ENCODE assay signal across 8 mouse cellular contexts in genomic region chr7:133124701-133125485, GRCm38 (mm10). TPM values are rescaled to one million over a fixed set of nuclear protein-coding genes. Genes with fewer than 3 reads are reported as not detected.
A peak's percentile ranks its signal among the peaks of the same experiment; 100 is the strongest.
DNase-seq lines count a peak whose midpoint lies in the region; ATAC-seq and TF ChIP-seq lines count a peak whose summit lies in the region.

No protein-coding gene starts in this region.

- peak overlapping the region; percentile 95 for H3K4me2 ChIP-seq in heart, embryonic 15.5 days
- peak overlapping the region; percentile 71 for H3K4me2 ChIP-seq in liver, embryonic 14.5 days (ENCODE audit: low read depth)

- intact Hi-C loops in left cerebral cortex, postnatal 4 days (cut with DNase I) = no loop called here
- intact Hi-C loops in left cerebral cortex, postnatal 25 days (cut with DNase I) = loop anchor here (5.0 kb wide), 1 partner anchor 512 kb away; the partner anchor contains the start of gene Edrf1

- H3K4me1 ChIP-seq in cortical plate, adult 2 months (ENCODE audit: control insufficient read depth, insufficient read depth, low read length) = no peaks in the 10 kb centered on the region
- peaks cover 22% of the 10 kb centered on the region for H3K4me1 ChIP-seq in heart, embryonic 15.5 days (replicated peaks)
- H3K4me1 ChIP-seq in liver, embryonic 14.5 days (replicated peaks; ENCODE audit: control insufficient read depth in 2 of 2, insufficient read depth in 2 of 2, low read length in 1 of 2) = peaks cover 0 to 4% of the 10 kb centered on the region in 2 experiments; a peak in 1 of 4 replicates

- H3K9me3 ChIP-seq in heart, embryonic 15.5 days (replicated peaks) = no peaks in the 10 kb centered on the region
- no peaks in the 10 kb centered on the region for H3K9me3 ChIP-seq in liver, embryonic 14.5 days (ENCODE audit: control insufficient read depth, low read length)

- peak overlapping the region; percentile 83; the same call in 1 of the 2 replicates for H3K4me3 ChIP-seq in cortical plate, adult 2 months (ENCODE audit: insufficient read depth, low read length)
- peak overlapping the region; percentile 96 for H3K4me3 ChIP-seq in heart, embryonic 15.5 days
- H3K4me3 ChIP-seq in liver, embryonic 14.5 days (ENCODE audit: insufficient read depth in 1 of 2, low read depth in 2 of 2, low read length in 2 of 2) = peak overlapping the region; percentile 55 to 57

- no peaks in the 10 kb centered on the region for H3K36me3 ChIP-seq in heart, embryonic 15.5 days
- H3K36me3 ChIP-seq in liver, embryonic 14.5 days (replicated peaks; ENCODE audit: control insufficient read depth, insufficient read depth, low read depth) = no peaks in the 10 kb centered on the region

- H3K27ac ChIP-seq in cortical plate, adult 2 months (ENCODE audit: insufficient read depth, low read length) = no peak overlapping the region
- H3K27ac ChIP-seq in heart, embryonic 15.5 days = peak overlapping the region; percentile 98
- no peak overlapping the region for H3K27ac ChIP-seq in liver, embryonic 14.5 days

- H3K27me3 ChIP-seq in heart, embryonic 15.5 days = no peaks in the 10 kb centered on the region
- H3K27me3 ChIP-seq in liver, embryonic 14.5 days (ENCODE audit: control insufficient read depth, insufficient read depth, low read length) = peaks cover 28% of the 10 kb centered on the region

- WGBS in heart, embryonic 15.5 days = 15% methylated on average over 34 of the region's 34 CpGs
- 9% methylated on average over 34 of the region's 34 CpGs for WGBS in liver, embryonic 14.5 days (ENCODE audit: insufficient replicate concordance)

- no peak for TF ChIP-seq POLR2A in cortical plate, adult 2 months (IDR thresholded peaks at IDR 0.05; ENCODE audit: extremely low read depth, insufficient read depth, low read length)

- ATAC-seq in heart, embryonic 15.5 days (replicated peaks; ENCODE audit: insufficient number of reproducible peaks, insufficient read depth, low FRiP score, low read depth) = no peak
- no peak for ATAC-seq in liver, embryonic 14.5 days (ENCODE audit: insufficient read depth)

- no peak for TF ChIP-seq CTCF in cortical plate, adult 2 months (IDR thresholded peaks at IDR 0.05; ENCODE audit: extremely low read depth, insufficient read depth, low read length)
- no peak for TF ChIP-seq CTCF in liver, embryonic 14.5 days (IDR thresholded peaks at IDR 0.05; ENCODE audit: low read depth)

- H3K9ac ChIP-seq in heart, embryonic 15.5 days = peak overlapping the region; percentile 98
- H3K9ac ChIP-seq in liver, embryonic 14.5 days (replicated peaks) = peak overlapping the region; percentile 34

- no peak for TF ChIP-seq EP300 in liver, embryonic 14.5 days (IDR thresholded peaks at IDR 0.05; ENCODE audit: low read depth)

- peak; percentile 32 for DNase-seq in left cerebral cortex, postnatal 4 days
- DNase-seq in left cerebral cortex, postnatal 25 days (ENCODE audit: low spot score in 2 of 2) = no peak
- DNase-seq in liver, embryonic 14.5 days (ENCODE audit: low read depth in 3 of 3, low spot score in 3 of 3) = no peak
- no peak for DNase-seq in T-cell, adult 2 months (ENCODE audit: low spot score)
- no peak for DNase-seq in frontal cortex, postnatal 25 days (ENCODE audit: low spot score in 2 of 2)
- DNase-seq in layer of hippocampus, postnatal 25 days (ENCODE audit: extremely low spot score in 1 of 2, low spot score in 1 of 2) = no peak

RNA-seq across cellular contexts. Expression of gene Ctbp2, which starts 0.7 kb away (rescaled TPM):
- total RNA-seq in left cerebral cortex, postnatal 4 days (2021) = 10 to 100 TPM; 41.0 to 48.8 TPM
- total RNA-seq in left cerebral cortex, postnatal 25 days (2021) = 10 to 100 TPM; 23.3 to 24.3 TPM
- 26.6 and 27.6 TPM in 2 replicates for polyA plus RNA-seq in cortical plate, adult 2 months (2012; rRNA removed)
- polyA plus RNA-seq in heart, embryonic 15.5 days (2015; fragmentation: Nextera tagmentation; extraction: Ambion mirVana) = 40.8 and 48.8 TPM in 2 replicates
- polyA plus RNA-seq in liver, embryonic 14.5 days (2012; rRNA removed) = 6.9 and 8.4 TPM in 2 replicates
- polyA plus RNA-seq in liver, embryonic 14.5 days (2014; fragmentation: Nextera tagmentation; extraction: Ambion mirVana) = 7.3 and 8.6 TPM in 2 replicates
- 10 to 100 TPM; 44.8 to 47.5 TPM for total RNA-seq in layer of hippocampus, postnatal 25 days (2021)

RNA-seq across cellular contexts. Expression of gene Fgfr2, which starts 1.7 kb away (rescaled TPM):
- 10 to 100 TPM; 35.8 to 40.8 TPM for total RNA-seq in left cerebral cortex, postnatal 4 days (2021)
- total RNA-seq in left cerebral cortex, postnatal 25 days (2021) = 10 to 100 TPM; 37.1 to 42.0 TPM
- polyA plus RNA-seq in cortical plate, adult 2 months (2012; rRNA removed) = 44.2 and 50.4 TPM in 2 replicates
- polyA plus RNA-seq in heart, embryonic 15.5 days (2015; fragmentation: Nextera tagmentation; extraction: Ambion mirVana) = 17.2 and 32.2 TPM in 2 replicates
- 7.7 and 8.8 TPM in 2 replicates for polyA plus RNA-seq in liver, embryonic 14.5 days (2012; rRNA removed)
- 7.9 and 11.0 TPM in 2 replicates for polyA plus RNA-seq in liver, embryonic 14.5 days (2014; fragmentation: Nextera tagmentation; extraction: Ambion mirVana)
- total RNA-seq in layer of hippocampus, postnatal 25 days (2021) = 10 to 100 TPM; 43.7 to 44.3 TPM
